Mouse (Mus musculus) CD4-positive naive resting alpha-beta T cell, adult 76 days (primary cell): ENCODE data around the gene Sec24c. TPM values are rescaled to one million over a fixed set of nuclear protein-coding genes. Genes with fewer than 3 reads are reported as not detected.

Experiments
- total RNA-seq: library from RNA; stranded (reverse); gene quantifications from one replicate; pipeline ENCODE4 v1.2.4, GENCODE M21; 2023

Sec24c gene
- total RNA-seq = 254 TPM

DNA sequence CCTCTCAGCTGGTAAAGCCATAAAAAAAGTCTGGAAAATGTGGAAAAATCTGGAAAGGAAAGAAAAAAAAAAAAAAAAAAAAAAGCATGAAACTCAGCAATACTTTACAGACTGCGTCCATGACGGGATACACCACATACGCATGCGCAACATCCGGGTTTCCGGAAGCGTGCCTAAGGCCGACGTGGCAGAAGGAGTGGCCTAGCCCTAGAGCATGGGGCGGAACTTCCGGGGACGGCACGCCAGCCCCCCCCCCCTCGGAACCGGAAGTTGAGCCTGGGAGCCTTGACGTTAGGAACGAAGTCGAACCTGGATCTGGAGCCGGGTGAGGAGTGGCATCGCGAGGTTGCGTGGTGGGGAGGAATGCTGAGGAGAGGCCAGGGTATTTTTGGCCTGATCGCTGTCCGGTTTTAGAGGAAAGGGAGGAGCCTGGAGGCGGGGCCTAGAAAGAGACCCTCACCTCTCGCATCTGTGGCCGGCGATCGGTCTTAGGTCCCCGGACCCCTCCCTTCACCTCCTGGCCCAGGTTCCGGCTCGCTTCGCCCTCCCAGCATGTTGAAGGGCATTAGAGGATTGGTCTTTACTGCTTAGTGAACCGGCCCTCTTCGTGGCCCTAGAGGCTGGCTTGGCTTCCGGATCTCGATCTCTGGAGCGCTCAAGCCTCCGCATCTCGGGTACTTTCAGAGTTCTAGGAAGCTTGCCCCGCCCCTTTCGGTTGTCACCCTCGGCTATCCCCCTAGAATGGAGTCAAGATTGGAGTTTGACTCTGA lies at the start of gene Sec24c:
Gene Sec24c, plus strand, starts transcription at position 245 of the 770 bp plus-strand sequence.

GRCm38 (mm10) chr14:20640644-20641437 lies 33.3 kb upstream of the Sec24c start, which contains the start of gene Usp54:
Usp54 (minus strand) TSS chr14:20641063.

GRCm38 (mm10) chr14:20656361-20656760 lies 17.7 kb upstream of the Sec24c start, which contains the start of gene Myoz1:
Myoz1 (minus strand) TSS chr14:20656540.

DNA sequence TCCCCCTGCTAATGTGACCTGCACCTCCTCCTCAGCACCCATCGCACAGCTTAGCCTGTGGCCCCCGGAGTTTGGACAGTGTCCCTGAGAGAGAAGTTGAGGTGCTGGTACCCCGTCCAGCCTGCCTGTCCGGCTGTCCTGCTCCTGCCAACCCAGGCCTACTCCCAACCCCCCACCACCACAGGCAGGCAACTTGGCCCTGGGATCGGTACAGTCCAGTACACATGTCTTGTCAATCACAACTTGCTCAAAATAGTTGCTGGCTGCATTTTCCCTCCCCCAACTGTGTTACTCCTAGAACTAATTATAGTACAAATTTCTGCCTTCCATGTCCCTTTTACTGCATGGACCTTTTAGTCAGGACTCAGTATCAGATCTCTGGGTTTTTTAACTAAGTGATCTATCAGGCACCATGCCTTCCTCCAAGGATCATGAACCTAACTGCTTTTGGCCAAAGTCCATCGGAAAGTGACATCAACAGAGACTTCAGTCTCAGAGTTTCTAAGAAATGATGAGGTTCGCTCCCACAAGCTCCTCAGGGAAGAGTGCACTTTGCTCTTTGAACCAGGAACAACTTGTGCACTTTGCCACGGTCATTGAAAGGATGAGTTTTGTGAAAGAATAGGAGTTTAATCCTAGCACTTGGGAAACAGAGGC lies 5.8 kb upstream of the Sec24c start, which contains the start of gene Synpo2l:
Gene Synpo2l, minus strand, starts transcription at position 201 of the 657 bp plus-strand sequence.

DNA sequence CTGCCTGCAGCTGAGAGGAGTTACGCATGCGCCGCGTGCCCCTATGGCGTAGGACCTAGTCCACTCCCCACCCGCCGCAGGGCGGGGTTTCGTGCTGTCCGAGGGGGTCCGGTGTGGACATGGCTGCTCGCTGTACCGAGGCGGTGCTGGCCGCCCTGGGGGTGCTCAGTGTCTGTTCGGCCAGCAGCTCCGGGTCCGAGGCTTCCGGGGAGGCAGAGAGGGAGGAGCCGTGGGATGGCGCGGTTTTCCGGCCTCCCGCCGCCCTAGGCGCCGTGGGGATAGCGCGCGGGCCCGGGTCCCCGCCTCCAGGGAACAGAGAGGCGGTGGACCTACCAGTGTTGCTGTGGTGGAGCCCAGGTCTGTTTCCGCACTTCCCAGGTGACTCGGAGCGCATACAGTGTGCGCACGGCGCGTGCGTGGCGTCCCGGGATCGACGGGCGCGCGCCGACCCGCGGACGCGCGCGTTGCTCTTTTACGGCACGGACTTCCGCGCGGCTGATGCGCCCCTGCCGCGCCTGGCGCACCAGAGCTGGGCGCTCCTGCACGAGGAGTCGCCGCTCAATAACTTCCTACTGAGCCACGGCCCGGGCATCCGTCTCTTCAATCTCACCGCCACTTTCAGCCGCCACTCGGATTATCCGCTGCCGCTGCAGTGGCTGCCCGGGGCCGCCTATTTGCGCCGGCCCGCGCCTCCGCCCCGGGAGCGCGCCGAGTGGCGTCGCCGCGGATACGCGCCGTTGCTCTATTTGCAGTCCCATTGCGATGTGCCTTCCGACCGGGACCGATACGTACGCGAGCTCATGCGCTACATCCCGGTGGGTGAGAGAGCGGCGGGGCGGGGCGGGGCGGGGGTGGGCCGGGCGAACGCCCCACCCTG lies 21.0 kb downstream of the Sec24c start, which contains the start of gene Fut11:
Gene Fut11, plus strand, starts transcription at position 85 of the 877 bp plus-strand sequence.

DNA sequence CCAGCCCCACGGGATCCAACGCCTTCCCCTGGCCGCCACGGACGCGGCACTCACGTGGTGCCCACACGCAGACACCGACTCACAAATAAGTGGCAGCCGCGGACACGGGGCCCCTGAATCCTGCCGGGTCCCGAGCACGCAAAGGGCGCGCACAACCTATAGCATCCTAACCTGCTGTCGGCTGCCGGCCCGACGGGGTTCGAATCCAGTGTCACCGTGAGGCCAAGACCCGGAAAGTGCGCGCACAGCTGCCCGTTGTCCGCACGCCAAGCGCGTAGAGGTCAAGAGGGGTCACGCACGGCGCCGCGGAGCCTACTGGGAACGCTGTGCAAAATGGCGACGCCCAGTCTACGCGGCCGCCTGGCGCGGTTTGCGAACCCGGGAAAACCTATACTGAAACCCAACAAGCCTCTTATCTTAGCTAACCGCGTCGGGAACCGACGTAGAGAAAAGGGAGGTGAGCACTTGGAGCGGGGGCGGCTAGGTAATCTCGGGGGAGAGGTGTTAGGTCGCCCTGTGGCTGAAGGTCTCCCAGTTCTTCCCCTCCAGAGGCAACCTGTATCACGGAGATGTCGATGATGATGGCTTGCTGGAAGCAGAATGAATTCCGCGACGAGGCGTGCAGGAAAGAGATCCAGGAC lies 28.8 kb downstream of the Sec24c start, which contains the start of gene Chchd1:
Gene Chchd1, plus strand, starts transcription at position 266 of the 641 bp plus-strand sequence.

GRCm38 (mm10) chr14:20707201-20708190 lies 33.4 kb downstream of the Sec24c start, which contains the start of gene Zswim8:
Zswim8 (plus strand) TSS chr14:20707552.

GRCm38 (mm10) chr14:20733952-20734774 lies 60.1 kb downstream of the Sec24c start, which contains the start of gene Ndst2:
Ndst2 (minus strand) TSS chr14:20734562.

Other genes starting within 250 kb of the Sec24c start
- not detected for gene Cfap70, start 222.1 kb upstream of the Sec24c start, total RNA-seq
- gene Anxa7, start 194.2 kb upstream of the Sec24c start, total RNA-seq = 38.3 TPM
- 6.2 TPM for gene Mss51, start 177.4 kb upstream of the Sec24c start, total RNA-seq
- 87.6 TPM for gene Ppp3cb, start 127.7 kb upstream of the Sec24c start, total RNA-seq
- gene Usp54, start 33.2 kb upstream of the Sec24c start, total RNA-seq = 5.9 TPM
- gene Myoz1, start 17.8 kb upstream of the Sec24c start, total RNA-seq = not detected
- 0.29 TPM for gene Synpo2l, start 6.0 kb upstream of the Sec24c start, total RNA-seq
- 5.0 TPM for gene Fut11, start 20.7 kb downstream of the Sec24c start, total RNA-seq
- 40.6 TPM for gene Chchd1, start 28.7 kb downstream of the Sec24c start, total RNA-seq
- 157 TPM for gene Zswim8, start 33.2 kb downstream of the Sec24c start, total RNA-seq
- gene Ndst2, start 60.3 kb downstream of the Sec24c start, total RNA-seq = 29.5 TPM
- gene Camk2g, start 119.8 kb downstream of the Sec24c start, total RNA-seq = 59.4 TPM
- gene Plau, start 162.4 kb downstream of the Sec24c start, total RNA-seq = 0.56 TPM